Mouse (Mus musculus) midbrain, embryonic 12.5 days (tissue): ENCODE results near the gene Cyp26b1. TPM values are rescaled to one million over a fixed set of nuclear protein-coding genes. Genes with fewer than 3 reads are reported as not detected.

ENCODE experiments used
- ATAC-seq: fragments of 200-750 bp; cut with Nextera tagmentation; 2 replicates; pipeline ENCODE4 v1.8.0; 2017; ENCODE audit warnings: low read depth, moderate TSS enrichment, moderate library complexity; ENCODE audit not compliant: low FRiP score
- H3K27ac ChIP-seq: fragments of 300-500 bp; sonication (generic); replicated peaks from 2 replicates; pipeline ENCODE4 v1.5.1; 2016; ENCODE audit warnings: mild to moderate bottlenecking
- H3K27me3 ChIP-seq: fragments of 300-500 bp; sonication (generic); 2 replicates; pipeline ENCODE4 v1.6.1; 2016; ENCODE audit warnings: mild to moderate bottlenecking
- H3K36me3 ChIP-seq: fragments of 300-500 bp; sonication (generic); 2 replicates; pipeline ENCODE4 v1.6.1; 2016
- H3K4me1 ChIP-seq: fragments of 300-500 bp; sonication (generic); 2 replicates; pipeline ENCODE4 v1.6.1; 2016
- H3K4me2 ChIP-seq: fragments of 300-500 bp; sonication (generic); replicated peaks from 2 replicates; pipeline ENCODE4 v1.6.1; 2016; ENCODE audit warnings: mild to moderate bottlenecking, moderate library complexity
- H3K4me3 ChIP-seq: fragments of 300-500 bp; sonication (generic); 2 replicates; pipeline ENCODE4 v1.5.1; 2016; ENCODE audit warnings: mild to moderate bottlenecking
- H3K9ac ChIP-seq: fragments of 300-500 bp; sonication (generic); replicated peaks from 2 replicates; pipeline ENCODE4 v1.6.1; 2016; ENCODE audit warnings: mild to moderate bottlenecking, moderate library complexity
- H3K9me3 ChIP-seq: fragments of 300-500 bp; sonication (generic); 2 replicates; pipeline ENCODE4 v1.6.1; 2016; ENCODE audit warnings: mild to moderate bottlenecking
- WGBS: fragments of 180-500 bp; shearing (Covaris S2); methylation state at CpG from one replicate; pipeline ENCODE4 v1.1.7; 2016; 5-methylcytosine and 5-hydroxymethylcytosine counted together
- polyA plus RNA-seq: library from polyadenylated mRNA; unstranded; fragments of >200 nt; fragmentation: Nextera tagmentation; extraction: Ambion mirVana; gene quantifications from 2 replicates; pipeline ENCODE4 v1.2.1, GENCODE M21; 2016

The Cyp26b1 gene
- polyA plus RNA-seq, 1 experiment from 2014 or later, result 14.1 TPM

GRCm38 (mm10) chr6:84585686-84586300, 7.9 kb downstream of the Cyp26b1 start:
- Histone ChIP-seq H3K4me2 (peak overlapping the region; percentile 87), H3K27ac (no peak overlapping the region), H3K4me1 (peaks cover 74% of the 10 kb centered on the region), H3K27me3 (peaks cover 100% of the 10 kb centered on the region), H3K9ac (peak overlapping the region; percentile 39; the same call in 1 of the 2 replicates), H3K9me3 (no peaks in the 10 kb centered on the region), H3K36me3 (no peaks in the 10 kb centered on the region), H3K4me3 (peak overlapping the region; percentile 49)
- under 1% methylated on average over 37 of the region's 37 CpGs for WGBS
- ATAC-seq, result no peak

GRCm38 (mm10) chr6:84584783-84585685, 8.7 kb downstream of the Cyp26b1 start:
- Histone ChIP-seq H3K27me3 (peaks cover 100% of the 10 kb centered on the region), H3K9me3 (no peaks in the 10 kb centered on the region), H3K4me2 (peak overlapping the region; percentile 87), H3K4me1 (peaks cover 73% of the 10 kb centered on the region), H3K36me3 (no peaks in the 10 kb centered on the region), H3K27ac (no peak overlapping the region), H3K4me3 (peak overlapping the region; percentile 49), H3K9ac (peak overlapping the region; percentile 39; the same call in 1 of the 2 replicates)
- under 1% methylated on average over 66 of the region's 66 CpGs for WGBS
- ATAC-seq, result no peak

- no peaks in the 10 kb centered on the region for H3K9me3 ChIP-seq
- H3K27me3 ChIP-seq, result peaks cover 100% of the 10 kb centered on the region
- 0 out of 2 replicates have a peak, but pooled peaks have one; percentile 39 for ATAC-seq
- peaks cover 64% of the 10 kb centered on the region for H3K4me1 ChIP-seq
- peak overlapping the region; percentile 49 for H3K4me3 ChIP-seq
- no peak overlapping the region for H3K27ac ChIP-seq
- H3K4me2 ChIP-seq, result peak overlapping the region; percentile 87
- H3K36me3 ChIP-seq, result no peaks in the 10 kb centered on the region
- WGBS, result under 1% methylated on average over 48 of the region's 48 CpGs
- peak overlapping the region; percentile 21 for H3K9ac ChIP-seq
These were observed 9.6 kb downstream of the Cyp26b1 start for GRCm38 (mm10) chr6:84583841-84584782.

- H3K9me3 ChIP-seq, result no peaks in the 10 kb centered on the region
- peaks cover 57% of the 10 kb centered on the region for H3K4me1 ChIP-seq
- peak overlapping the region; percentile 87 for H3K4me2 ChIP-seq
- WGBS, result 0% methylated on average over 26 of the region's 26 CpGs
- peak; percentile 17; the same call in 1 of the 2 replicates for ATAC-seq
- peaks cover 100% of the 10 kb centered on the region for H3K27me3 ChIP-seq
- H3K4me3 ChIP-seq, result peak overlapping the region; percentile 49
- no peaks in the 10 kb centered on the region for H3K36me3 ChIP-seq
- peak overlapping the region; percentile 21; the same call in 1 of the 2 replicates for H3K9ac ChIP-seq
- H3K27ac ChIP-seq, result no peak overlapping the region
These were observed 10.3 kb downstream of the Cyp26b1 start for GRCm38 (mm10) chr6:84583371-84583770.

GRCm38 (mm10) chr6:84582826-84583225, 10.9 kb downstream of the Cyp26b1 start:
- H3K36me3 ChIP-seq, result no peaks in the 10 kb centered on the region
- no peak overlapping the region for H3K4me3 ChIP-seq

DNA sequence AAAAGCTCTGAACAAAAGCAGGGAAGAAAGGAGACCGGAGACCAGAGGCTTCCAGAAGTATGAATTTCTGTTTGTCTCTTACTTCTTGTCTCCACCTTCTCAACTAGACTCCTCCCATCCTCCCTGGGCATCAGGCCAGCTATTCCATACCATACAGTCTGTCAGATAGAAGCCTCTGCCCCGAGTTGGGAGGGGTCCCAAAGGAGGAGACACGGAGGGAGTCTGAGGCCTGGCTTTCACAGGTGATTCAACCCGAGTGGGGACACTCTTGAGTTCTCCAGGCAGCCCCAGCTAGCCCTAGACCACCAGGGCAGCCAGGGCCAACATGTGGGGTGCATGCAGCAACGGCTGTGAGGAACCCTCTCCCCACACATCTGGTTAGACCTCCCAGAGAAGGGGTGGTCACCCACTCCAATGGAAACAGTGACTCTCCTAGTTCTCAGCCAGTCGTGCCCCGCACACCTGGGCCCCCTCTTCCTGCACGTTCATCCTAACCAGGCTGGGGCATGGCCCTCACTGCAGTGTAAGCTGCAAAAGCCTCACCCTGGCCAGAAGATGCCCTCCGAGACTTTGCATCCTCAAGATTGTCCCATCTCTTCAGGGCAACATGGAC, 11.8 kb downstream of the Cyp26b1 start:
- Histone ChIP-seq H3K27ac (no peak overlapping the region), H3K9me3 (no peaks in the 10 kb centered on the region), H3K4me2 (no peak overlapping the region), H3K4me1 (peaks cover 42% of the 10 kb centered on the region), H3K4me3 (no peak overlapping the region), H3K9ac (no peak overlapping the region), H3K36me3 (no peaks in the 10 kb centered on the region), H3K27me3 (peaks cover 99% of the 10 kb centered on the region)
- WGBS, result 70% methylated on average over 9 of the region's 9 CpGs
- ATAC-seq, result no peak

More at GRCm38 (mm10) chr6:84582826-84583225, 10.9 kb downstream of the Cyp26b1 start:
- Histone ChIP-seq H3K27me3 (peaks cover 100% of the 10 kb centered on the region), H3K4me2 (peak overlapping the region; percentile 87; the same call in 1 of the 2 replicates), H3K9ac (no peak overlapping the region), H3K9me3 (no peaks in the 10 kb centered on the region), H3K4me1 (peaks cover 51% of the 10 kb centered on the region), H3K27ac (no peak overlapping the region)
- 14% methylated on average over 5 of the region's 5 CpGs for WGBS
- ATAC-seq, result no peak

GRCm38 (mm10) chr6:84580979-84581832, 12.5 kb downstream of the Cyp26b1 start:
- no peak for ATAC-seq
- peaks cover 99% of the 10 kb centered on the region for H3K27me3 ChIP-seq
- H3K9ac ChIP-seq, result no peak overlapping the region
- 54% methylated on average over 6 of the region's 6 CpGs for WGBS
- H3K4me1 ChIP-seq, result peaks cover 36% of the 10 kb centered on the region
- no peak overlapping the region for H3K4me3 ChIP-seq
- no peak overlapping the region for H3K27ac ChIP-seq
- no peak overlapping the region for H3K4me2 ChIP-seq
- no peaks in the 10 kb centered on the region for H3K36me3 ChIP-seq
- H3K9me3 ChIP-seq, result no peaks in the 10 kb centered on the region

DNA sequence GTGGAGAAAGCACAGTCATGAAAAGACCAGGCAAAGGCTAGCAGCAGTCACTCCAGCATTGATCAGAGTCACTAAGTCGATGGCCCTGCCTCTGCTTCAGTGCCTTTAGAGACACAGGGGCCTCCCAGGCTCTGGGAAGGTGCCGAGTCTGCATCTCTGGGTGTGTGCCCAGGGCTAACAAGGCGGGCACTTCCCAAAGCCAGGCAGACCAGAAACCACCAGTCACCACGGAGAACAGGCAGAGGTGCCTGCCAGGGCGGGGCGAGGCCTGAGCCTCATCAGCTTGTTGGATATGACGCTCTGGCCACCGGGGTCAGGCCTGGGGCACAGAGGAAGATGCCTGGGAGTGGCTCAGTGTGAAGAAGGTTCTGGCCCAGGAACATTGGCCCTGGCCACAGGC, 14.2 kb downstream of the Cyp26b1 start:
- no peak overlapping the region for H3K9ac ChIP-seq
- H3K36me3 ChIP-seq, result no peaks in the 10 kb centered on the region
- 68% methylated on average over 8 of the region's 8 CpGs for WGBS
- peaks cover 19% of the 10 kb centered on the region for H3K4me1 ChIP-seq
- no peak overlapping the region for H3K27ac ChIP-seq
- ATAC-seq, result no peak
- H3K9me3 ChIP-seq, result no peaks in the 10 kb centered on the region
- no peak overlapping the region for H3K4me3 ChIP-seq
- H3K4me2 ChIP-seq, result no peak overlapping the region
- peaks cover 99% of the 10 kb centered on the region for H3K27me3 ChIP-seq

DNA sequence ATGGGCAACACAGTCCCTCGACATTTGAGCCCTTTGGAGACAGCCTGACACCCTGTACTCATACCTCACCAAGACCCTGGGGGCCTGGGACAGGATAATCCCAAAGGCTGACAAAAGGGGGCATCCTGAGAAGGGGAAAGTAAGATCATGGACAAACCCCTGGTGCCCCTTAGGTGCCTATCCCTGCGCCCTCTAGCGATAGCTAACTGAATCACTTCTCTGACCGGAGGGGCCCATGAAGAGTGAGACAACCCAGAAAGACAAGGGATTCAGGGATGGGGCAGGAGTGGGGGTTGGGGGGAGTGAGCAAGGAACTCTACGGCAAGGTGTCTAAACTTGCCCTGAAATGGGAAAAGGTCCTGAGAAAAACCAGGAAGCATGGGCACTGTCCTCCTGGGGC, 14.8 kb downstream of the Cyp26b1 start:
- Histone ChIP-seq H3K4me3 (no peak overlapping the region), H3K9me3 (no peaks in the 10 kb centered on the region), H3K27ac (no peak overlapping the region), H3K36me3 (no peaks in the 10 kb centered on the region), H3K4me2 (no peak overlapping the region), H3K27me3 (peaks cover 99% of the 10 kb centered on the region), H3K9ac (no peak overlapping the region), H3K4me1 (peaks cover 17% of the 10 kb centered on the region)
- 6% methylated on average over 5 of the region's 5 CpGs for WGBS
- no peak for ATAC-seq

GRCm38 (mm10) chr6:84577898-84578297, 15.8 kb downstream of the Cyp26b1 start:
- Histone ChIP-seq H3K4me3 (no peak overlapping the region), H3K4me1 (peaks cover 7% of the 10 kb centered on the region), H3K4me2 (no peak overlapping the region), H3K36me3 (no peaks in the 10 kb centered on the region), H3K9me3 (no peaks in the 10 kb centered on the region), H3K9ac (no peak overlapping the region), H3K27ac (no peak overlapping the region), H3K27me3 (peaks cover 96% of the 10 kb centered on the region)
- WGBS, result 71% methylated on average over 4 of the region's 4 CpGs
- ATAC-seq, result no peak
